Mouse (Mus musculus): ENCODE results near the gene Irf2bpl. TPM values are rescaled to one million over a fixed set of nuclear protein-coding genes. Genes with fewer than 3 reads are reported as not detected.

Gene Irf2bpl
- polyA plus RNA-seq, 1 experiment: 32.7 TPM

GRCm38 (mm10) chr12:86915617-86916016, 31.0 kb upstream of the Irf2bpl start:
- Histone ChIP-seq H3K36me3 (replicated peaks; ENCODE audit: low read length) (peaks cover 4% of the 10 kb centered on the region), H3K4me1 (peaks cover 89% of the 10 kb centered on the region), H3K4me3 (replicated peaks) (peak overlapping the region; percentile 53), H3K9me3 (no peaks in the 10 kb centered on the region), H3K27me3 (replicated peaks) (no peaks in the 10 kb centered on the region)
- TF ChIP-seq FLI1 (IDR thresholded peaks at IDR 0.05; ENCODE audit: low read length) (no peak), GATA1 (IDR thresholded peaks at IDR 0.05; ENCODE audit: borderline replicate concordance, low read length) (no peak)

GRCm38 (mm10) chr12:86914756-86915155, 30.2 kb upstream of the Irf2bpl start:
- no peaks in the 10 kb centered on the region for H3K27me3 ChIP-seq (replicated peaks)
- TF ChIP-seq FLI1 (IDR thresholded peaks at IDR 0.05; ENCODE audit: low read length) (no peak), GATA1 (IDR thresholded peaks at IDR 0.05; ENCODE audit: borderline replicate concordance, low read length) (no peak)
- peak overlapping the region; percentile 84 for H3K4me3 ChIP-seq (replicated peaks)
- peaks cover 4% of the 10 kb centered on the region for H3K36me3 ChIP-seq (replicated peaks; ENCODE audit: low read length)
- no peaks in the 10 kb centered on the region for H3K9me3 ChIP-seq
- peaks cover 97% of the 10 kb centered on the region for H3K4me1 ChIP-seq

GRCm38 (mm10) chr12:86914351-86914750, 29.8 kb upstream of the Irf2bpl start:
- Histone ChIP-seq H3K36me3 (replicated peaks; ENCODE audit: low read length) (peaks cover 4% of the 10 kb centered on the region), H3K9me3 (no peaks in the 10 kb centered on the region), H3K27me3 (replicated peaks) (no peaks in the 10 kb centered on the region), H3K4me3 (replicated peaks) (peak overlapping the region; percentile 84), H3K4me1 (peaks cover 99% of the 10 kb centered on the region)
- no peak for TF ChIP-seq GATA1 (IDR thresholded peaks at IDR 0.05; ENCODE audit: borderline replicate concordance, low read length)
- no peak for TF ChIP-seq FLI1 (IDR thresholded peaks at IDR 0.05; ENCODE audit: low read length)

GRCm38 (mm10) chr12:86912335-86913093, 27.9 kb upstream of the Irf2bpl start:
- TF ChIP-seq GATA1 (IDR thresholded peaks at IDR 0.05; ENCODE audit: borderline replicate concordance, low read length) (no peak), FLI1 (IDR thresholded peaks at IDR 0.05; ENCODE audit: low read length) (no peak)
- peak overlapping the region; percentile 62 for H3K4me3 ChIP-seq (replicated peaks)

GRCm38 (mm10) chr12:86911482-86911931, 26.9 kb upstream of the Irf2bpl start:
- H3K27me3 ChIP-seq (replicated peaks): no peaks in the 10 kb centered on the region
- no peaks in the 10 kb centered on the region for H3K9me3 ChIP-seq
- peaks cover 93% of the 10 kb centered on the region for H3K4me1 ChIP-seq
- TF ChIP-seq GATA1 (IDR thresholded peaks at IDR 0.05; ENCODE audit: borderline replicate concordance, low read length) (no peak), FLI1 (IDR thresholded peaks at IDR 0.05; ENCODE audit: low read length) (no peak)
- H3K36me3 ChIP-seq (replicated peaks; ENCODE audit: low read length): no peaks in the 10 kb centered on the region
- no peak overlapping the region for H3K4me3 ChIP-seq (replicated peaks)

More at GRCm38 (mm10) chr12:86912335-86913093, 27.9 kb upstream of the Irf2bpl start:
- Histone ChIP-seq H3K27me3 (replicated peaks) (no peaks in the 10 kb centered on the region), H3K4me1 (peaks cover 93% of the 10 kb centered on the region), H3K36me3 (replicated peaks; ENCODE audit: low read length) (peaks cover 4% of the 10 kb centered on the region), H3K9me3 (no peaks in the 10 kb centered on the region)

- Histone ChIP-seq H3K27me3 (replicated peaks) (no peaks in the 10 kb centered on the region), H3K4me1 (peaks cover 65% of the 10 kb centered on the region), H3K4me3 (replicated peaks) (peak overlapping the region; percentile 62), H3K36me3 (replicated peaks; ENCODE audit: low read length) (peaks cover 2% of the 10 kb centered on the region), H3K9me3 (no peaks in the 10 kb centered on the region)
- no peak for TF ChIP-seq GATA1 (IDR thresholded peaks at IDR 0.05; ENCODE audit: borderline replicate concordance, low read length)
Measured at GRCm38 (mm10) chr12:86906395-86906794, 21.8 kb upstream of the Irf2bpl start.

- no peaks in the 10 kb centered on the region for H3K9me3 ChIP-seq
- H3K27me3 ChIP-seq (replicated peaks): no peaks in the 10 kb centered on the region
- peaks cover 60% of the 10 kb centered on the region for H3K4me1 ChIP-seq
- no peak for TF ChIP-seq GATA1 (IDR thresholded peaks at IDR 0.05; ENCODE audit: borderline replicate concordance, low read length)
- no peak for TF ChIP-seq FLI1 (IDR thresholded peaks at IDR 0.05; ENCODE audit: low read length)
- H3K4me3 ChIP-seq (replicated peaks): peak overlapping the region; percentile 47
- H3K36me3 ChIP-seq (replicated peaks; ENCODE audit: low read length): peaks cover 2% of the 10 kb centered on the region
Measured at GRCm38 (mm10) chr12:86905876-86906275, 21.3 kb upstream of the Irf2bpl start.

GRCm38 (mm10) chr12:86905203-86905602, 20.6 kb upstream of the Irf2bpl start:
- TF ChIP-seq GATA1 (IDR thresholded peaks at IDR 0.05; ENCODE audit: borderline replicate concordance, low read length): no peak
- TF ChIP-seq FLI1 (IDR thresholded peaks at IDR 0.05; ENCODE audit: low read length): no peak
- H3K4me1 ChIP-seq: peaks cover 56% of the 10 kb centered on the region
- no peak overlapping the region for H3K4me3 ChIP-seq (replicated peaks)
- no peaks in the 10 kb centered on the region for H3K9me3 ChIP-seq
- peaks cover 2% of the 10 kb centered on the region for H3K36me3 ChIP-seq (replicated peaks; ENCODE audit: low read length)
- H3K27me3 ChIP-seq (replicated peaks): no peaks in the 10 kb centered on the region

- Histone ChIP-seq H3K4me1 (peaks cover 52% of the 10 kb centered on the region), H3K27me3 (replicated peaks) (no peaks in the 10 kb centered on the region), H3K9me3 (no peaks in the 10 kb centered on the region), H3K36me3 (replicated peaks; ENCODE audit: low read length) (peaks cover 2% of the 10 kb centered on the region), H3K4me3 (replicated peaks) (no peak overlapping the region)
- TF ChIP-seq FLI1 (IDR thresholded peaks at IDR 0.05; ENCODE audit: low read length) (no peak), GATA1 (IDR thresholded peaks at IDR 0.05; ENCODE audit: borderline replicate concordance, low read length) (no peak)
Measured at GRCm38 (mm10) chr12:86903828-86904806, 19.5 kb upstream of the Irf2bpl start.

All from megakaryocyte, embryonic 14.5 days (primary cell).